Mouse (Mus musculus): ENCODE data around the gene Hacd1.

The Hacd1 gene

DNA sequence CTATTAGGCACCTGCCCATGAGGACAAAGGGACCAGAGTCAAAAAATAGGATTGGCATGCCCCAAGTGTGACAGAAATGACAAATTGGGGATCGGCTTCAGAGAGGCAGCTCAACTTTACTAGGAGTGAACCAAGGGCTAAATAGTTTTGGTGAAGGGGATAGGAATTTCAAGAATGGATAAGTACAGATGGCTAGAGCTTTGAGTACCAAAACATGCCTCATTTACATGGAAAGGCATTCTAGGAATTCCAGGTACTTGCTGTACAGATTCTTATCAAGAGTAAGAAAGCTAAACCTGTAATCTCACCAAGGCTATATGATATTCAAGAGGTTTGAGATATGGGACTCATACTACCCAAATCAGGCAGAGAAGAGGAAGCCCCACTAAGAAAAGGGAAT lies 95.8 kb downstream of the Hacd1 start:
- no peak for DNase-seq

DNA sequence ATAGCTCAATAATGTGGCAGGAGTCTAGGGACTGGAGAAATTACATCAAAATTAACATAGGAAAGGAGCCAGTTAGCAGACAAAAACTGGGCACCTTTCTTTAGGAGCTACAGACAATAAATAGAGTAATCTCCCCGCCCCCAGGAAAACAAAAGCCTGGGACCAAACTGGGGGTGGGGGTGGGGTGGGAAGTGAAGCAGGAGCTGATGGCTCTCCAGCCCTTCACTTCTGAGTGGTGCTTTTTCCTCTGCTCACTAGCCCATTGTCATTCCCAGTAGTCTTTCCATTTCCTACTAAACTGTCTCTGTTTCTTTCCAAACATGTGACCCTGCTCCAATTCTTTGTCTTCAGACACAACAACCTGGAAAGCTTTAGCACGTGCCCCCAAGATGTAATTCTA lies 99.5 kb downstream of the Hacd1 start:
- DNase-seq, result no peak

DNA sequence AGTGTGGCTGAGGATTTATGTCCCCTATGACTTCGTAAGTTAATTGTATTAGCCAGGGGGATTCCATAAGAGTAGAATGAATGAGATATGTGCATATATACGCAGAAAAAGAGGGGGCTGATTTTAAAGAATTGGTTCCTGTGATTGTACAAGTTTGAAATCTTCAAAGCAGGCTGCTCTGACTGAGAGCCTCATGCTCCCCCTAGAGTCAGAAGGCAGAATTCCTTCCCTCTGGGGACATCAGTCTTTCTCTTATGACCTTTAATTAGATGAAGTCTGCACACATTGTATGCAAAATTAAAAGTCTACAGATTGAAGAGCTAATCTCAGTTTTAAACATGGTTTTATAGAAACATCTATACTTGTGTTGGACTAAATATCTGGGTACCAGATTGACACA lies 117.8 kb downstream of the Hacd1 start:
- no peak for DNase-seq

- DNase-seq, result no peak
Observed at GRCm38 (mm10) chr2:13935343-13935742, 120.6 kb downstream of the Hacd1 start.

GRCm38 (mm10) chr2:13932253-13932652 lies 123.7 kb downstream of the Hacd1 start:
- no peak for DNase-seq

DNA sequence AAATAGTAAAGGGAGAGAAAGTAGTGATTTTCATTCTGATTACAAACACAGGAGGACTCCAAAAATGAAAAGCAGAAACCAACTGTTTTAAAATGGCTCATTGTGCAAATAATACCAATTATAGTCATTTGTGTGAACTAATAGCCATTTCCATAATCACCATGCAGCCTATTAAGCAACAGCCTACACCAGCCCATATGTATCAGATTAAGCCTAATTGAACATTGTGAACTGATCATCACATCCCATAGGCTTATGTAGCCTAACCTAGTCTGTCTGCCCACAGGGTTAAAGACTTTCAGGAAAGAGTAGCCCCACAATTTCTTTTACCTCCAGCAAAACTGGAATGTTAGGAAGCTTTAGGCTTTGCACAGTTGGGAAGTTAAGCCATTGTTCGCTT lies 125.2 kb downstream of the Hacd1 start:
- DNase-seq, result no peak

DNA sequence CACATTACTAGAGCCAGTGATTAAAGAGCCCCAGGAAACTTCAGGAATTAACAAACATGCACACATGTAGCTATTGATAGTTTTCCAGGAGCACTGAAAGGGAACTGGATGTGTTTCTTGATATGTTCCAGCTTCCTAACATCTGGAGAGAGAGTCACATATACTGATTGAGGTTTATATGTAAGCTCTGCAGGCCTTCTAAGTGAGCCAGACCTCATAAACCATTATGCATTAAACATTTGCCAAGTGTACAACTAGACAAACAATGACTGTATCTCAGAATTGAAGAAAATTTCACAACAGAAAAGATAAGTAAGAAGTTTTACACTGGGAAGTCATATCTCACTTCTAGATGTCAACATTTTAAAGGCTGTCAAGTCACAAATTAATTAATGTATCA lies 167.4 kb downstream of the Hacd1 start:
- no peak for DNase-seq

DNA sequence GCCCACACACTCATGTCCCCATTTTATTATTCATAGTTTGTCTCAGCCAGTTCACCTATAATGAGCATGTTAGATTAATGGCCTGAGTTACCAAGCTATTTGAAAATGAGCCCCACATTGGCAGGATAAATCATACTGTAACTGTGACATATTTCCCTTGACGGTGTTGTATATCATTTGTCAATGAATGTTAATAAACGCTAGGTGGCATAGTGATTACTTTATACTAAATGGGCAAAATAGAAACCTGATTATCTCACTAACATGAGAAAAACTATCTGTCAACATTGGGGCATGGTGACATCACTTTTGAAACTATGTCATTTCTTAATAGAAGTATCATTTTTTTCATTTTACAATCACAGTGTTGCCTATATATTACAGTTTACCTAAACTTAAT lies 198.5 kb downstream of the Hacd1 start:
- DNase-seq, result no peak

GRCm38 (mm10) chr2:13855510-13855909 lies 200.4 kb downstream of the Hacd1 start:
- DNase-seq, result peak; percentile 16

DNA sequence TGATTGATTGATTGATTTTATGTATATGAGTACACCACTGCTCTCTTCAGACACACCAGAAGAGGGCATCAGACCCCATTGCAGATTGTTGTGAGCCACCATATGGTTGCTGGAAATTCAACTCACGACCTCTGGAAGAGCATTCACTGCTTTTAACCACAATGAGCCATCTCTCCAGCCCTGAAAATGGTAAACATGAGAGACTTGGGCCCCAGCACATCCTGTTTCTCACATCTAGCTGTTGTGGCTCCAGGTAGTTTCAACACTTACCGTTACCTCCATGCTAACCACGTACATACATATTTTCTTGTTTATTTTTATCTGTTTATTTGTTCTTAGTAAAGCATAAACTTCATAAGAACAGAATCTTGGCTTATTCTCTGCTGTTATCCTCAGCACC lies 219.6 kb downstream of the Hacd1 start:
- no peak for DNase-seq

- no peak for DNase-seq
Observed at GRCm38 (mm10) chr2:13834989-13835388, 220.9 kb downstream of the Hacd1 start.

GRCm38 (mm10) chr2:13816645-13817044 lies 239.3 kb downstream of the Hacd1 start:
- no peak for DNase-seq

DNA sequence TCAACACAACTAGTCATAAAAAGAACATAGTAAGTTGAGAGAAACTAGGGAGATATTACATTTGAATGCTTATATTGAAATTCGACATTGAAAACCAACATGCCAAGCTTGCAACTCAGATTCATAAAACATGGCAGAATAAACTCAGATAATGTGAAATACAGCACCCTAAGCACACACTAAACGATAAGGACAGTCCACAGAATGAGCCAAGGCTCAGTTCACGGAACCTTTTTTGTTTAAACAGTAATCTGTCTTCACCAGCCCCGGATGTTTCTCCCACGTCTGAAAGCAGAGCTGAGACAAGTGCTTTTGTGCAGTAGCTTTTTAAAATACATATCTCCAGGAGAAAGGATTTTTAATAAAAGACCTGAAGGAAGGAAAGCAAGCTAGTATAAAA lies 247.3 kb downstream of the Hacd1 start:
- DNase-seq, result no peak

- DNase-seq, result no peak
Observed at GRCm38 (mm10) chr2:13808008-13808407, 247.9 kb downstream of the Hacd1 start.

GRCm38 (mm10) chr2:13806120-13806519 lies 249.8 kb downstream of the Hacd1 start:
- no peak for DNase-seq

DNA sequence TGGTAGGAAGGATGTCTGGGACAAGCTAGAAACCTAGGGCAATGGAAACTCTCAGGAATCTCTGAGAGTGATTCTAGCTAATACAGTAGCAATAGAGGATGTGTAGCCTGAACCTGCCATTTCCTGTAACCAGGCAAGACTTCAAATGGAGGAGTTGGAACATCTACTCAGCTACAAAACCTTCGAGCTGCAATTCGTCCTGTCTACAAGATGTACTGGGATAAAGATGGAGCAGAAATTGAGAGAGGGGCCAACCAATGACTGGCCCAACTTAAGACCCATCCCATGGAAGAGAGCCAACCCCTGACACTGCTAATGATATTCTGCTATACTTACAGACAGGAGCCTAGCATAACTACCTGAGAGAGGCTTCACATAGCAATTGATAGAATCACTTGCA lies 255.3 kb downstream of the Hacd1 start:
- DNase-seq, result no peak

Measured in right cerebral cortex, postnatal 4 days (tissue).